Mouse (Mus musculus) retina, postnatal 1 day (tissue): ENCODE data around the gene Wfdc3.

Experiments
- DNase-seq: peaks from one replicate; pipeline ENCODE4 v3.0.0-alpha.2; 2012

Wfdc3 gene

DNA sequence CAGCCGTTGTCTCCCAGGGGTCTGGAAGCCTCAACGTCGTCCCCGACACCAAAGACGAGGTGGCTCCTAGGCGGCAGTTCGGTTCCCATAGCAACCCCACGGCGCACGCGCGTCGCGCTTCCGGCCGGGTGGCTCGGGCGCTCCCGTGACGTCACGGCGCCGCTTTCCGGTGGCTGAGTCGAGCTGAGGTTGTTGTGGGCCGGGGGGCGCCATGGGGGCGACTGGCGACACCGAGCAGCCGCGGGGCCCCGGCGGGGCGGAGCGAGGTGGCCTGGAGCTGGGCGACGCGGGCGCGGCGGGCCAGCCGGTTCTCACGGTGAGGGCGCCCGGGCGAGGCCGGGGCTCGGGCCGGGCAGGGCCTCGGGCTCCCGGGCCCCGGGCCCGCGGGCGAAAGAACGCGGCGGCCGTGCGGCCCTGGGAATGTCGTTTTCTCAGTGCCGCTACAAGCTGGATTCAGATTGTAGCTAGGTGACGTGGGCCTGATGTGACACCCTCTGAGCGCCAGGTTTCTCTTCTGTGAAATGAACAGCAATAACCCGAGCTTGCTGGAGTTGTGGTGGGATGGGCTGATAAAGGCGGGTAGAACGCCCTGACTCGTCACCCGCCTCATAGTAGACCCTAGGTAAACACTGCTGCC is at the start of gene Wfdc3, which contains the start of gene Dnttip1:
Gene Wfdc3 (minus strand): TSS at position 89 of the 637 bp plus-strand sequence.
Gene Dnttip1 (plus strand): TSS at position 141 of the 637 bp plus-strand sequence.
- DNase-seq = peak; percentile 96

- DNase-seq = peak; percentile 93
These were observed 48.6 kb upstream of the Wfdc3 start for GRCm38 (mm10) chr2:164794293-164794692.

- DNase-seq = peak; percentile 40
These were observed 48.0 kb upstream of the Wfdc3 start for GRCm38 (mm10) chr2:164793772-164794171.

GRCm38 (mm10) chr2:164793236-164793635 is 47.5 kb upstream of the Wfdc3 start:
- peak; percentile 74 for DNase-seq

- no peak for DNase-seq
These were observed 46.9 kb upstream of the Wfdc3 start for GRCm38 (mm10) chr2:164792400-164793190.

GRCm38 (mm10) chr2:164791841-164792261 is 46.1 kb upstream of the Wfdc3 start:
- no peak for DNase-seq

- no peak for DNase-seq
These were observed 44.7 kb upstream of the Wfdc3 start for GRCm38 (mm10) chr2:164790451-164790850.

GRCm38 (mm10) chr2:164788411-164788810 is 42.7 kb upstream of the Wfdc3 start:
- no peak for DNase-seq

- DNase-seq = peak; percentile 41
These were observed 42.0 kb upstream of the Wfdc3 start for GRCm38 (mm10) chr2:164787779-164788178.

GRCm38 (mm10) chr2:164787032-164787431 is 41.3 kb upstream of the Wfdc3 start:
- DNase-seq = no peak

- peak; percentile 51 for DNase-seq
These were observed 40.7 kb upstream of the Wfdc3 start for GRCm38 (mm10) chr2:164786388-164786885.

DNA sequence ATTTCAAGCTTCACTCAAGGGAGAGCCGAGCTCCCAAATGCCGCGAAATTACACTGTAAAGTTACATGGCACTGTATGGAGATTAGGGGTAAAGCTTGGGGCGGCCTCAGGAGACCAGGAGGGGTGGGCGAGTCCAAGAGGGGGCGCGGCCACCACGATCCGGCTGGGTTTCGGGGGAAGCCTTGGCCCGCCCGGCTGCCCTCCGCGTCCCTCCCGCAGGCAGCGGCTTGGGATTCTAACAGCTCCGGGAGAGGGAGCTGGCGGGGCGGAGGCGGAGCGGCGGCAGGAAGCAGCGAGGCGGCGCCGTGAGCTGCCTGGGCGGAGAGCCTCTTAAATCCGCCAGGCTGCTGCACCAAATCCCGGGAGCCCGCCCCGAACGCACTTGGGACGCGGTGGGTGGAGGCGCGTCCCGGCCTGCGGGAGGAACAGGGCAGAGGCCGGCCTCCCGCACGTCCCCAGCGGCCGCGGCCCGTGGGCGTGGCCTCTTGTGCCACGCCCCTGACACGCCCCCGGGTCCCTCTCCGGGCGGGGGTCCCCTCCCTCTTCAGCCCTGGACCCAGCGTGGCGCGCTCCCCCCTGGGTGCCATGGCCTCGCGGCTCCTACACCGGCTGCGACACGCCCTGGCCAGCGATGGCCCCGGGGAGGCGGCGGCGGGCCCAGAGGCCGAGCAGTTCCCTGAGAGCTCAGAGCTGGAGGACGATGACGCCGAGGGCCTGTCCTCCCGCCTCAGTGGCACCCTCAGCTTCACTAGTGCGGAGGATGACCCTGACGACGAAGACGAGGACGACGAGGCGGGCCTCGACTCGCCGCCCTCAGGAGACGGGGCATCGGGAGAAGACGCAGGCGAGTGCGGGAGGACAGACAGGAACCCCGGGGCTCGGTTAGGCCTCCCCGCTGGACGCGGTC is 40.0 kb upstream of the Wfdc3 start, which contains the start of gene Snx21:
Gene Snx21 (plus strand): TSS at position 343 of the 907 bp plus-strand sequence.
- peak; percentile 93 for DNase-seq

DNA sequence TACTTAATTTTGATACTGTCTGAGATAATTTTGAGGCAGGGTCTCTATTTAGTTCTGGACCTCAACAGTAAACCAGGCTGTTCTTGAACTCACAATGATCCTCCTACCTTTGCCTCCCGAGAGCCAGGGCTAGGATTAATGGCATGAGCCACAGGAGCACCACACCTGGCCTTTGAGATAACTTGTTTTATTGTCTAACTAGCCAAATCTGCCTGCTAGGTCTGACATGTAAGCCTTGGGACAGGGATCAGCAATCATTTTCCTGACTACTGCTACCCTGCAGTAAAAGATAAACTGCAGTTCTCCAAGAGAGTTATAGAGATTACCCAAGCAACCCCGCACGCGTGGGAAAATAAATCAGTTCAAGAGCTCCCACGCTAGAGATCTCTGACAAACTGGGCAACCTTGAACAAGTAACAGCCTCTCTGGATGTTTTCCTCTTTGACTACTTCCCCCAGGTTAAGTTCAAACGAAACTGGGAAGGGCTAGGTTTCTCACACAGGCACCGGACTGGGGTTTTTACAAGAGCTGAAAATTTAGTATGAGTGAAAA is 39.2 kb upstream of the Wfdc3 start:
- no peak for DNase-seq

GRCm38 (mm10) chr2:164783926-164784581 is 38.3 kb upstream of the Wfdc3 start:
- DNase-seq = peak; percentile 48

DNA sequence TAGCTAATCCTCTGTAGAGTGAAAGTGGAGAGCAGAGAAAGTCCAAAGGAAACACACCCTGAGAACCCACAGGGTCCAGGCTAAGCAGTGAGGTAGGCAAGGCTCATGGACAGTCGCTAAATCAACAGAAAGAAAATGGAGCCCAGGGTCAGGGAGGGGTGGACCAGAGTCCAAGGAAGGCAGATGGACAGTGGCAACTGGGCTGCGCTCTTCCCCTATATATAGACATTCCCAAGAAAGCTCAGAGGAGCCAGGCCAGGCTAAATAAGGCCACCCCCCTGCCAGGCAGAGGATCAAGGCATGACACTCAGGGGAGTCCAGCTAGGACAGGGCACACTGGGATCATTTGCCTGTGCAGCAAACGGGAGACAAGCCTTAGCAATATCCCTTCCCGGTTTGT is 36.1 kb upstream of the Wfdc3 start:
- DNase-seq = no peak

GRCm38 (mm10) chr2:164779481-164780086 is 33.9 kb upstream of the Wfdc3 start, which contains the start of gene Tnnc2:
Tnnc2 (minus strand) TSS chr2:164779967.
- DNase-seq = no peak

- DNase-seq = no peak
These were observed 33.1 kb upstream of the Wfdc3 start for GRCm38 (mm10) chr2:164778809-164779208.

DNA sequence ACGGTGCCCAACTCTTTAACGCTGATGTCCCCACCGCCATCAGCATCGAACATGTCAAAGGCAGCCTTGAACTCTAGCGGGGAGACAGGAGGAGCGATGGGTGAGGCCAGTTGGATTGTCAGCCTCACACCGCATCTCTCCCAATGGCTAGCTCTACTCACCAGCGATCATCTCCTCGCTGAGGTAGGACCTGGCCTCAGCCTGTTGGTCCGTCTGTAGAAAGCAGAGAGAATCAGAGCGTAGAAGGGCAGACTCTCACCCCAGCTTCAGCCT is 32.2 kb upstream of the Wfdc3 start:
- DNase-seq = no peak

DNA sequence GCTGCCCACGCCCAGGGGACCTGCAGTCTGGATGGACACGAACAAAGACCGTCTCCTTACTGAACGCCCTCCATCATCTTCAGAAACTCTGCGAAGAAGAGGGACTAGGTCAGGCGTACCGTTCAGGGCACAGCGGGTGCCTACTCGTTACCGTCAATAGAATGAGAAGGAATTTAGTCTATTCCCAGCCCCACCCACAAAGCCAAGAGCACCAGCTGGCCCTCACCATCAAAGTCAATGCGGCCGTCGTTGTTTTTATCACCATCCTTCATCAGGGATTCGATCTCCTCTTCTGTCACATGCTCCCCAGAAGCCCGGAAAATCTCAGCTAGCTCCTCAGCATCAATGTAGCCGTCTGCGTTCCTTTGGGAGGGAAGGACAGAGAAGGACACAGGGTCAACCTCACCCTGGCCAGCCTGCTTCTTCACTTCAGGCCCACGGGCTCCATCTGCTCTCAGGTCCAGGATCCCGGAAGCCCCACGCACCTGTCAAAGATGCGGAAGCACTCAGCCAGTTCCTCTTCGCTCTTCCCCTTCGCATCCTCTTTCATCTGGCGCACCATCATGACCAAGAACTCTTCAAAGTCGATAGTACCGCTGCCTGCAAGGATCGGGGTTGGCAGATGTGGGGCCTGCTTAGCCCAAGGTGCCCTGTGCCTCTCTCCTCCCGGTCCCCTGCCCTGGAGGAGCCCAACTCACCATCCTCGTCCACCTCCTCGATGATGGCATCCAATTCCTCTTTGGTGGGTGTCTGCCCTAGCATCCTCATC is 31.7 kb upstream of the Wfdc3 start:
- DNase-seq = no peak

- DNase-seq = no peak
These were observed 31.1 kb upstream of the Wfdc3 start for GRCm38 (mm10) chr2:164776801-164777200.

DNA sequence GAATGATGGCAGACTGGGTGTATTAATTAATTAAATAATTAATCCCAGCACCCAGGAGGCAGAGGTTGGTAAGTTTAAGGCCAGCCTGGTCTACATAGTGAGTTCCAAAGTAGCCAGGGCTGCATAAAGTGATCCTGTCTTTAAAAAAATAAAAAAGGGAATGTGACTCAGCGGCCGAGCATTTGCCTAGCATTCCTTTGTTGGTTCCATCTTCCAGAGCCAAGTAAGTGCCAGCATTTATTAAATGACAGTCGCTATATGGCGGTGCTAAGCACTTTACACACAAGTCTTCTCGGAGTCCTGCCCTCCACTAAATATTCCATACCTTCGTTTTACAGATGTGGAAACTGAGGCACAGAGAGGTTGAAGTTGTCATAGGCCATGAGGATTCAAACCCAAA is 30.4 kb upstream of the Wfdc3 start:
- no peak for DNase-seq
